Mouse (Mus musculus): ENCODE data around the gene Mrs2.

The Mrs2 gene

DNA sequence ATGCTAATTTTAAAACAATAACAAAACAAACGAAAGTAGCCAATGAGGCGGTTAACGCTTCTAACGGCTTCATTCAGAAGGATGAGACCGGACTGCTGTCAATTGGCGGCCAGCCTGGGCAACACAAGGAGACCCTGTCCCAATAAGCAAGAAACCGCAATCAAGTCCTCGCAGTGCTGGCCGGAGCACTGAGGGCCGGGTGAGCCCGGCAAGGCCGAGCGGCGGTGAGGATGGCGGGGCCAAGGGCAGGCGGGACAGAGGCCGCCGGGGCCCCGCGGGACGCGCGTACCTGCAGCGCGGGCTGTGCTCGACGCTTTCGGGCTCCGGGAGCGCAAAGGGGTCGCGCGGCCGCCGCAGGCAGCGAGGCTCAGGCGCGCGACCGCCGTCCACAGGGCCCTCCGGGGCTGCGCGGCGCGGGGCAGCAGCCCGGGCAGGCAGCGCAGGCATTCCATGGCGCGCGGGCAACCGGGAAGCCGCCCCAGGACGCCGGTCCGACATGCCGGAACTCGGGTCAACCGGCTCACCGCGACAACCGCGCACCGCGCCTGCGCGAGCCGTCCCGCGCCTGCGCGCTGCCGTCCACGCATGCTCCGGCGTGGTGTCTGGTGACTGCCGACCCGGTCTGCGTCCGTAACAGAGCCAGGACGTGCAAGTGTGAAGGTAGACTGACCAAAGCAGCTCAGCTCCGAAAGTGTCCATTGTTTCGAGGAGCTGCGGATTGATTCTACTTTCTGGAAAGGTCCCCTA is at the start of gene Mrs2:
TSS of gene Mrs2 (minus strand) at position 587 of the 747 bp plus-strand sequence.
- peak; percentile 91 for DNase-seq (ENCODE audit: low read depth, low spot score)

DNA sequence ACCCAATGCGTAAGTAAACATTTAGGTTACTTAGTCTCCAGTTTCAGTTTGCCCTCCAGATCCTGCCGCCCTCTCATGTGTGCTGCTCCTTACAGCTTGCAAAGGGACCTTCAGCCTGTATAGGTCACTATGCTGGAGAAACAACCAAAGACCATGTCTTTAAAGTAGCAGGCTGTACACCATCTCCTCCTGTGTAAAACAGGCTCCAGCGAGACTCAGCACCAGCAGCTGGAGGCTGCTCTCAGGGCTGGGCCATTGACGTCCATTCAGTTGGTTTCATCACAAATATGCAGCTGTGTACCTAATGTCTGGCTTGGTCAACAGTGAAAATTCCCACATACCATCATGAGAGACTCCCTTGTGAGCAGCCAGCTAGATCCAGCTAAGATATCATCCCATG is 49.6 kb upstream of the Mrs2 start:
- no peak for DNase-seq (ENCODE audit: low read depth, low spot score)

DNA sequence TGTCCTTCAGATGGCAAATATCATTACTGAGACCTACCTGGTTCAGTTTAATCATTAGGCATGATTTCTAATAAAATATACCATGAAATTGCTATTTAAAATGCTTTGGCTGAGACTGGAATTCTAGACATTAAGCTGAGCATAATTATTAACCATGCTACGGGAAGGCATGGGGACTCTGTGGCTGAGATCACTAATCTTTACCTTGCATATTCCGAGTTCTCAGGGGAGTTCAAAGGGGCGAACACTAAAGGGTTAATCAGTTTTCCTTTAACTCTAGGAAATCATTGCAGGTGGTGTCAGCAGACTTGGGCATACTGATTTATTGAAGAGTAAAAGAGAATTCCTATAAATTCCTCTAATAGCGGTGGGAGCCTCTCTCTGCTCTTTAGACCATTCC is 47.0 kb upstream of the Mrs2 start:
- DNase-seq (ENCODE audit: low read depth, low spot score): no peak

DNA sequence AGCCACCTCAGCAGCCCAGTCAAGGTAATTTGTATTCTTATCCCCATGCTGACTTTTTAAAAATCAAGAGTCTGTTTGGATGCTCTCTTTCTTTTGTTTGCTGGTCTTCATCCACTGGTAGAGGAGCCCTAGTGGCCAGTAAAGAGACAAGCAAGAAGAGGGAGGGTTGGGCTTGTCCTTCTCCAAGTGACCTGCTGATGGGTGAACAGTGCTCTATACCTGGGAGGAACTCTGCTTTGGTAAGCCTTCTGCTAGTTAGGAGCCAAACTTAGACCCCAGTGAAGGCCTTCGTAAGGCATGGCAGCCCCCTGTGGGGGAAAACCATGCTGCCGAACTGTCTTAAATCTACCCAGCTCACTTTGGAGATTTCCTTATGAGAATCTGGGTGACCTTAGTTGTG is 46.5 kb upstream of the Mrs2 start:
- DNase-seq (ENCODE audit: low read depth, low spot score): no peak

DNA sequence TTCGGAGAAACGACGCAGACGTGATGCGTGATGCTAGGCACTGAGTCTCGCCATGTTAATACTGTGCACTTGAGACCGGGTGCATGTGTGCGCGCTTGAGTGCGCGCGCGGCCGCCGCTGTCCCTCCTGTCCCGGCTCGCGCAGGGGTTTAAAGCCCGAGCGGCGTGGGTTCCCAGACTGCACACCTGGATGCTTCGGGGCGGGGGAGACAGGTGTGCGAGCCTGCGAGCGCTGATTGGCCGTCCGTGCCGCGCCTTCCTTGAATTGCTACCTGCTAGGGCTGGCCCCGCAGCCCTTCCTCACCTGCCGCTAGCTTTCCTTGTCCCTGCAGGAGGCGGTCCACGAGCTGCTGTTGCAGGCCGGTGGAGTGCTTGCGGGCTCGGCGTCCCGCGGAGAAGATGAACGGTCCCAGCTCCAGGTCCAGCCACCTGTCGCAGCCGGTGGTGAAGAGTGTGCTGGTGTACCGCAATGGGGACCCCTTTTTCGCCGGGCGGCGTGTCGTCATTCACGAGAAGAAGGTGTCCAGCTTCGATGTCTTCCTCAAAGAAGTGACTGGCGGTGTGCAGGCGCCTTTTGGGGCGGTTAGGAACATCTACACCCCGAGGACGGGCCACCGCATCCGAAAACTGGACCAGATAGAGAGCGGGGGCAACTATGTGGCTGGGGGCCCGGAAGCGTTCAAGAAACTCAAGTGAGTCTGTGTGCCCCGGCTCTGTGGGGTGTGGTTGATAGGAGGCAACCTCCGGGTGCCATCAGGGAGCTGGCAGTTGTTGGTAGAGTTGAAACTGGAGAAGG is 35.9 kb upstream of the Mrs2 start, which contains the start of gene Dcdc2a:
TSS of gene Dcdc2a (plus strand) at position 132 of the 795 bp plus-strand sequence.
- DNase-seq (ENCODE audit: low read depth, low spot score): no peak

DNA sequence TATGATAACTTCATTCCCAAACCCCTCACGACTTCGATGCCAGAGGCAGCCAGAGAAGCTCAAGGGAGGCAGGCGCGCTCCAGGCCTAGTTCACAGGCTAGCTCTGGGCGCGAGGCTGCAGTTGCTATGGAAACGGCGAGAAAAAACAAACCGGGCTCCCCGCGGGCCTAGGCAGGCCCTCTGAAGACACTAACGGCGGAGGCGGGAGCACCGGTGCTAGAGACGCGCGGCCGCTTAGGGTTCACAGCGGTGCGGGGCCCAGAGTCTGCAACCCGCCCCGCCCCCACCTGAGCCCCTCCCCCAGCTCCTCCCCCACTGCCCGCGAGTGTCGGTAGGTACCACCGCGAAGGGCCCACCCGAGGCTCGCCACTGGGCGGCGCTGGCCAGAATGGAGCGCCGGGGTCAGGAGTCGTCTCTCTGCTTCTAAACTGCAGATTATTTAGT is 35.0 kb upstream of the Mrs2 start:
- peak; percentile 78 for DNase-seq (ENCODE audit: low read depth, low spot score)

DNA sequence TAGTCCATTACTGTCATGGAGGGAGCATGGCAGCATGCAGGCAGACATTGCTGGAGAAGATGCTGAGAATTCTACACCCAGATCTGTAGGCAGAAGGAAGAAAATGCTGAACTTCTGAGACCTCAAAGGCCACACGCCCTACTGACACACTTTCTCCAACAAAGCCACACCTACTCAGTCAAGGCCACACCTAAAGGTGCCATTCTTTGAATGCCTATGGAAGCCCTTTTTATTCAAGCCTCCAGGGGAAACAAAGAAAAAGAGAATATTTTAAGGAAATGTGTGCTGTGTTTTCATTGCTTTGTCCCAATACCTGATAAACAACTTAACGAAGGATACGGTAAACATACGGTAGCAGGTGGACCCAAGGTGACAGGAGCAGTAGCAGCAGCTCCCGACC is 32.5 kb upstream of the Mrs2 start:
- DNase-seq (ENCODE audit: low read depth, low spot score): no peak

DNA sequence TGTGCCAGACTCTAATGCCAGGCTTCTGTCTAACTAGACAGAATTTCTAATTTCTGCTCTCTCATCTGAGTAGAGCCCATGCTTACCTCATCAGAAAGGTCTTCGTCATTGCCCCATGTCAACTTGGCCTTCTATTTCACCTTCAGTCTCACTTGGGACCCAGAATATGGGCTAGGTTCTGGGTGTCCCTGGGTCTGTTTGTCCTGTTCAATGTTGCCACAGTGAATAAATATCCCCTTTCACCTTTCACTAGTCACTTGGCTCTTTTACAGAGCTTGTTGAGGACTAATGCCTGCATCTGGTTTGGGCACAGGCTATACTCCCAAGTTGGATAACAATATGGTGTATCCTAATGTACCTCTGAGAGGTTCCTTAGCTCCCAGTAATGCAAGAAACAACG is 19.3 kb upstream of the Mrs2 start:
- no peak for DNase-seq (ENCODE audit: low read depth, low spot score)

DNA sequence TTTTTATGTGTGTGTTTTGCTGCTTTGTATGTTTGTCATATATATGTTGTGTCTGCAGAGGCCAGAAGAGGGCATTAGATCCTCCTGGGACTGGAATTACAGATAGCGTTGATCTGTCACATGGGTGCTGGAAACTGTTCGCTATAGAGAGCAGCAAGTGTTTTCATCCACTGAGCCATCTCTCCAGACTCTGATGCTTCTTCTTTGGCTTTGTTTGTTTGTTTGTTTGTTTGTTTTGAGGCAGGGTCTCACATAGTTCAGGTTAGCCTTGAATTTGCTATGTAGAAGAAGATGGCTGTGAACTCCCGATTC is 6.9 kb upstream of the Mrs2 start:
- no peak for DNase-seq (ENCODE audit: low read depth, low spot score)

DNA sequence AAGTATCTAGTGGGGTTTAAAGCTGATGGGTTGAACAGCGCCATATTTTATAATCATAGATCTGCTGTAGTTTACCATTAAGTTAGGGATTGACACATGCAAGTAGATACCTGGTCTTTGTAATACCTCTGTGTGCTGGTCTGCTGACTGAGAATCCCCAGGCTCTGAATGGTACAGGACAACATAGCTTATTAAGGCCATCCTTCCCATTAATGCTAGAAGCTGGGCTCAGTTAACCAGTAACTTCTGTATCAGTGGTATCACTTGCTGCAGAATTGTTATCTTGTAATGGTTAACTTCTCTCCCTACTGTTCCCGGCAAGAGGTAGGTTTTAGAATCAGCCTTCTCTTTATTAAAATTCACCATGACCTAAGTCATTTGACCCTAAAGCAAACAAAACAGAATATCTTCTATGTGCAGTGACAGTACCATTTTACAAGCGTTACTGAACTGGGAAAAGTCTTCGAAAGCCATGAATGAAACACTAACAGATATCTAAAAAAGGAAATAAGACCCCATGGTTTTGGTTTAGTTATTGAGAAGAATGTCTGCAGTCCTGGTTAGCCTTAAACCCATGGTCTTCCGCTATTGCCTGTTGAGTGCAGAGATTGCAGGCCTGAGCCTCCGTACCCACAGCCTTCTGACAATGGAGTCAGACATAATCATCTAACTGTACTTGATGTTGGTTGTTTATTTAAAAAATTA is 6.4 kb upstream of the Mrs2 start:
- DNase-seq (ENCODE audit: low read depth, low spot score): no peak

DNA sequence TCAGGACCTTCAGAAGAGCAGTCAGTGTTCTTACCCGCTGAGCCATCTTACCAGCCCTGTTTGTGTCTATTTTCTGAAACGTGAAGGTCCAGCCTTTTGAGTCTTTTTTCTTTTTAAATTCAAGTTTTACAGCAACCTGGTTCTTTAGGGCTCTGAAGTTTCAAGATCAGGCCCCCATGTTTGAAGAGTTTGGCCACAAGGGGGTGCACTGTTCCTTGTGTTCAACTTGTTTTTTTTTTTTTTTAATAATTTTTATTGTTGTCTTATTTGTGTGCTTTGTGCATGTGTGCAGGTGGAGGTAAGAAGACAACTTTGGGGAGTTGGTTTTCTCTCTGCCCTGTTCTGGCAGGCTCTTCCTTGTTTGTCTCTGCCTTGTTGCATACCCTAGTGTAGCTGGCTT is 4.5 kb upstream of the Mrs2 start:
- DNase-seq (ENCODE audit: low read depth, low spot score): peak; percentile 27

DNA sequence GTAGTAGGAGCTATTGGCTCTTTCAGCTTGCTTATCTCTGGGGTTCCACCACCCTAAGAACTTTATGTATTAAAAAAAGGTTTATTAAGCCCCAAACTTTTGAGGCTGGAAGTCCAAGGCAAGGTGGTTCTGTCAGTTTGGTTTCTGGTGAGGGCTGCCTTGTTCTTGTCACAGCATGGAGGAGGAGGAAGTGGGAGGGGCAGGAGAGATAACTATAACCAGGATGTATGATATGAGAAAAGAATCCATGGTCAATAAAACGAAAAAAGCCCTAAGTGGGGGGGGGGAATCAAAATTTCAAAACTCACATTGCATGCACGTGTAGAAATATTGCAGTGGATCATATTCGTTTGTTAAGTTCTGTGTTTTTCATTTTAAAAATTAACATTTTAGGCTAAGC is 3.0 kb upstream of the Mrs2 start:
- no peak for DNase-seq (ENCODE audit: low read depth, low spot score)

DNA sequence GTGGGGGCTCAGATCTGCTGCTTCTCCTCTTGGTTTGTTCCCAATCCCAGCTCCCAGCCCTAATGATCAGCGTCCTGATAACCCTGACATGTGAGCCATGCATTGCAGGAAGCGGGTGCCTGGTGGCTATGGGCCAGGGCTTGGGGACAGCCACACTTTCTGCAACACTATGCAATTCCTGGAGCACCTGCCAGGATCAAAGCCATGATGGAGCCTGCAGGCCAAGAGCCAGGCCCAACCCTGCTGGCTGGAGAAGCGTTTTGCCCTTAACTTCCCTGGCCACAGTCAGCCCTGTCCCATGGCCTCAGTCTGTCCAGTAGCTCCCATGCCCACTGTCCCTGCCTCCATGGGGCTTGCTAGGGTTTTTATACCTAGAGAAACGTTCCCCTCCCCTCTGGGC is 2.2 kb upstream of the Mrs2 start:
- DNase-seq (ENCODE audit: low read depth, low spot score): no peak

DNA sequence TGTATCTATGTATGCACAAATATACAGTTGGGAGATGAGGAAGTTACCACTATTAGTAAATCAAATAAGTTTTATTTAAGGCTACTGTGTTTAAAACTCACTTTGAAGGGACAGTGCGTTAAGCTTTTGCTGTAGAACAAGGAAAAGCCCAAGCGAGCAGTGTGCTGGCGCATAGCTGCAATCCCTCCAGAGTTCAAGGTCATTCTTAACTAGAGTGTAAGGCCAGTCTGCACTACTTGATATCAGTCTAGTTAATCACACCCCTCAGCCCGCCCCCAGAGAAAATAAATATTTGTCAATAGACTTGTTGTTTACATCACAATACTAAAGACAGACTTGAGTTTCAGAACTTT is 337 bp upstream of the Mrs2 start:
- DNase-seq (ENCODE audit: low read depth, low spot score): no peak

DNA sequence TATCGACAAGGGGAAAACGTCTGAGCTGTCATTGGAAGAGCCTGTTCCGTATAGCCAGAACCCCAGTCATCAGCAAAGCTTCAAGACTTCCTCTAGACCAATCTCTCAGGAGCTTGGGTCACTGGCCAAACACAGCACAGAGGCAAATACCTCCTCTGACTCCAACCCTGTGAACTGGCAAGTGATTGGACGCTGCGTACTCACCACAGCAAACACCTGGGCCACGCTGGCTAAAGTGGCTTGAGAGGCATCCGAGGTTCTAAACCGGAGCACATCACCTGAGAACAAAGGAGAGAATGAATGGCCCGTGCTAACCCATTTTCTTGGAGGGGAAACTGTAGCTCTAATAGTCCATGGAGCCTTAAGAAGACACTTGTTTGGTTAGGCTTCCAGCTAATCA is 1.9 kb downstream of the Mrs2 start:
- no peak for DNase-seq (ENCODE audit: low read depth, low spot score)

DNA sequence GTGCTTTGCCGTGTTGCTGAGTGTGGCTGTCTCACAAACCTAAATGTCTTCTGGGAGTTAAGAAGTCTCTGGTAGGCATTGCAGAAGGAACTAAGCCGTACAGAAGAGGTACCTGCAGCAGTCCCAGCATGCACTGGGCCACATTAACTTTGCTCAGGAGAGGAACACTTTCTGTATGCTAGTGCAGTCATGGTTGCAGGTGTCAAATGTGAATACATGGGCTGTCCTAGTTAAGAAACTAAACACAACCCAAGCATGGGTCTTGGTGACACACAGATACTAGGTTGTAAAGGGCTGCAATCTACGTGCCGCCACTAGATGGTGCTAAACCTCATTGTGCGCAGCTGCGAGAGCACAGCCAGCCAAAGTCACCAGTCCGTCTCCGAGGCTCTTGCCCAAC is 13.1 kb downstream of the Mrs2 start:
- DNase-seq (ENCODE audit: low read depth, low spot score): no peak

DNA sequence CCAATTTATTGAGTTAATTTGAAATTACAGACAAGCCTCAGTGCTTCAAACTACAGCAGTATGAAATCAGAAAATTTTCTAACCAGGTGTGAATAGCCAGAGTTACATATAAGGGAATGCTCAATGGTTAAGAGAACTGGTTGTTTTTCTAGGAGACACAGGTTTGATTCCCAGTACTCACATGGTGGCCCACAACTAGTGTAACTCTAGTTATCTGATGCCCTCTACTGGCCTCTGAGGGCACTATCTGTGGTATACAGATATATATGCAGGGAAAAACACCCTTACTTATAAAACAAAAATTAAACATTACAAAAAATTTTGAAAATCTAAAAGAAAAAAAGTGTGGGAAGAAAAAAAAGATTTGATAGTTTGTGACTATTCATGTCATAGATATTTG is 17.2 kb downstream of the Mrs2 start:
- no peak for DNase-seq (ENCODE audit: low read depth, low spot score)

DNA sequence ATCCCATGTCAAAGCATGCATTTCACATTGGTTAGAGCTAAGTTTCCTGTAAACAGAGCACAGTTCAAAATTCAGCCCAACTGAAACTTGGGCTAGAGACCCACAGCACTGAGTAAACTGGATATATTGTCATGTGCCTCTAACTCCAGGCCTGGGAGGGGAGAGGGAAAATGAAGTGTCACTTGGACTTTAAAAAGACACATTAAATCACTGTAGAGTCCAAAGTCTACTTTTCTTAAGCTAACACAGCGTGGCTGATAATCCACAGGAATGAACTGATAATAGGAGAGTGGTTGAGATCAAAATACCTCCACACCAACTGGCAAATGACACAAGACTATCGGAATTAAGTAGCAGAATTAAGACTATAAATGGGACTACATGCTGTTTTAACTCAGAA is 20.6 kb downstream of the Mrs2 start:
- DNase-seq (ENCODE audit: low read depth, low spot score): no peak

DNA sequence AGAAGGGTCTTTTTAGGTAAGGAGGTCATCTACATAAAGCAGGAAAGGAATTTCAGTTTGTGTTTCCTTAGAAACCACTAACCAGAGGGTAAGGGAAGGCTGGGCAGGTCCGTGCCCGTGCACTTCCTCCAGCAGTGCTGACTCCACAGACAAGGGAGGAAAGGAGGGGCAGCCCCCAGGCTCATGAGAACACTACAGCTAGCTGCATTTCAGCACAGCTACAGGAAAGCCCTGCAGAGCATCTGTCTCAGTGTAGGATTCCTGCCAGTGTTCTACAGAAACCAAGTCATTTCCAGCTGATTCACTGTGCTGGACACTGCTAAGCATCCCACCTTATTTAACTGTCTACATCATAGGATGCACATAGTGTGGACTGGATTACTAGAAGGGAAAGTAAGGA is 27.0 kb downstream of the Mrs2 start:
- peak; percentile 6 for DNase-seq (ENCODE audit: low read depth, low spot score)

DNA sequence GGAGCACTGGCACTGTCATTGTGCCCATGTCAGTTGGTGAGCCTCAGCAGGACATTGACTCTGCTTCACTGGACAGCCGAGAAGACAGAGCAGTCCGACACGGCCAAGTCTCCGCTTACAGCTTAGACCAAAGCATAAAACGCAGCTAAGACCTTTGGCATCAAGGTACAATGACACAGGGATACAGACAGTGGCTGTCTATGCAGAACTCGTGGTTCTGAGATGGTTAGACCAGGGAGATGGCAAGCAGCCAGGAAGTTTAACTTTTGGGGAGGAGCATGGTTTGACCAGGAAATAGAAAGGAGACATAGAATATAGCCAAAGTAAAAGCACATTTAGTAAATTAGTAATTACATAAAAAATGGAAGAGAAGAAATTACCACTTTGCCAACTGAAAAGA is 31.2 kb downstream of the Mrs2 start:
- no peak for DNase-seq (ENCODE audit: low read depth, low spot score)

DNA sequence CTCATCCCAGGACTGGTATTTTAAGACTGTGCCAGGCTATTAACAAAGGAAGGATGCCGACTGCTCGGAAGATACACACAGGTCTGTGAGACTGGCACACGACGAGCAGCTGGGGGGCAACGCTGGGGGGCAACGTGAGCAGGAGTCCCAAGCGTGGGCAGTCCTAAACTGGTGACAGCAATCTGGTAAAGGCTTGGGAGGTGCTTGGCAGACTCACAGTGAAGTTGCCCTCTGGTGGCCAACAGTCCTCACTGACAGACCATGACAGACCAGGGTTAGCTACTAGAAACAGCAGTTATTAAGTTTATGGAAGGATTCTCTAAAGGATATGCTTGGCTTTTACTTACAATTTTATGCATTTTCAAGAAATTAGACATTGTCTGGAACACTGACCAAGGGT is 31.8 kb downstream of the Mrs2 start:
- peak; percentile 41 for DNase-seq (ENCODE audit: low read depth, low spot score)

DNA sequence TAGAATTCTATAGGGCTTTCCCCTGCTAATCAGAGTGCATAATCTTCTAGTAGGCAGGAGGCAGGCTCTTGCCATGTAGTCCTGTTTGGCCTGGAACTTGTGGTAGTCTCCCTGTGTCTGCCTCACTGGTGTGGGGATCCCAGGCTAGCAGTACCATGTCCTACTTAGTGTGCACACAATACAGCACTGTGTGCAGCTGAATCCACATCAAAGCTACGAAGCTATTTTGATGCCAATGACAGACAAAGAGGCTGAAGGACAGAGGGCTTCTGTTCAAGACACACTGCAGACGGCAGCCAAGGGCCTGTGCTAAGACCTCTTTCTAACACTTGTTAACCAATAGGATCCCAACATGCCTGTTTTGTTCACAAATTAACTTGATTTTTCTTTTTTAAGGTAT is 34.7 kb downstream of the Mrs2 start:
- DNase-seq (ENCODE audit: low read depth, low spot score): no peak

DNA sequence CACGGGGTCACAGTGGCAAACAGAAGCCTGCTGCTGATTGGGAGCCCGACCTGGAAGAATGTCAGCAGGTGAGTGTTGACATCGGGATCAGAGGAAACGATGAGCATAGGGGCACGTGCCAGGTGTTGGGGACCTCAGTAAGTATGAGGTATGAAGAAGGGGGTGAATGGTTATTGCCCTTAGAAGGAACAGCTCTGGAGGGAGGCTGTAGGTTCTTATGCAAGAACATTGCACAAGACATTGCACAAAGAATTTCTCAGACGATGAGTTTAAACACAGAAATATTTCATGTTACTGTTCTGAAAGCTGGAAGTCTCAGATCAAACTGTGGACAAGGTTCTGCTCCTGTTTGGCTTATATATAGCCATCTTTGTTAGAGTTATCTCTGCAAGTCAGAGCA is 39.1 kb downstream of the Mrs2 start:
- DNase-seq (ENCODE audit: low read depth, low spot score): no peak
